Mouse (Mus musculus) forebrain, embryonic 11.5 days (tissue): ENCODE results near the gene Sema6d. TPM values are rescaled to one million over a fixed set of nuclear protein-coding genes. Genes with fewer than 3 reads are reported as not detected.

Experiments used
- ATAC-seq: fragments of 200-750 bp; cut with Nextera tagmentation; replicated peaks from 2 replicates; pipeline ENCODE4 v1.8.0; 2017; ENCODE audit warnings: moderate TSS enrichment; ENCODE audit not compliant: low FRiP score
- DNase-seq: peaks from one replicate; pipeline ENCODE4 v3.0.0-alpha.2; 2017; ENCODE audit warnings: low spot score
- H3K27ac ChIP-seq: fragments of 300-500 bp; sonication (generic); 2 replicates; pipeline ENCODE4 v1.5.1; 2014; ENCODE audit warnings: low read depth, low read length
- H3K27me3 ChIP-seq: fragments of 300-500 bp; sonication (generic); 2 replicates; pipeline ENCODE4 v1.6.1; 2014; ENCODE audit warnings: mild to moderate bottlenecking, low read length, mixed read lengths; ENCODE audit not compliant: control insufficient read depth, insufficient read depth
- H3K36me3 ChIP-seq: fragments of 300-500 bp; sonication (generic); 2 replicates; pipeline ENCODE4 v1.6.1; 2014; ENCODE audit warnings: mild to moderate bottlenecking, low read length, moderate library complexity, mixed read lengths; ENCODE audit not compliant: control insufficient read depth, insufficient read depth
- H3K4me1 ChIP-seq: fragments of 300-500 bp; sonication (generic); replicated peaks from 2 replicates; pipeline ENCODE4 v1.6.1; 2014; ENCODE audit warnings: low read length, mixed read lengths; ENCODE audit not compliant: control insufficient read depth, insufficient read depth
- H3K4me2 ChIP-seq: fragments of 300-500 bp; sonication (generic); 2 replicates; pipeline ENCODE4 v1.6.1; 2014; ENCODE audit warnings: low read depth, mild to moderate bottlenecking, low read length, moderate library complexity, mixed read lengths; ENCODE audit not compliant: severe bottlenecking
- H3K4me3 ChIP-seq: fragments of 300-500 bp; sonication (generic); 2 replicates; pipeline ENCODE4 v1.5.1; 2014; ENCODE audit warnings: low read depth, low read length
- H3K9ac ChIP-seq: fragments of 300-500 bp; sonication (generic); 2 replicates; pipeline ENCODE4 v1.6.1; 2014; ENCODE audit warnings: low read length
- H3K9me3 ChIP-seq: fragments of 300-500 bp; sonication (generic); 2 replicates; pipeline ENCODE4 v1.6.1; 2016; ENCODE audit warnings: low read length, mixed read lengths; ENCODE audit not compliant: control insufficient read depth
- WGBS: fragments of 180-500 bp; shearing (Covaris S2); extraction: QIAGEN DNeasy Blood & Tissue Kit; methylation state at CpG from one replicate; pipeline ENCODE4 v1.1.7; 2014; 5-methylcytosine and 5-hydroxymethylcytosine counted together
- polyA plus RNA-seq: library from polyadenylated mRNA; unstranded; fragments of >200 nt; fragmentation: Nextera tagmentation; extraction: Ambion mirVana; gene quantifications from 2 replicates; pipeline ENCODE4 v1.2.1, GENCODE M21; 2014

Gene Sema6d
- polyA plus RNA-seq, 1 experiment from 2014 or later, result 9.8 TPM

- H3K9ac ChIP-seq, result no peak overlapping the region
- H3K9me3 ChIP-seq, result no peaks in the 10 kb centered on the region
- no peaks in the 10 kb centered on the region for H3K27me3 ChIP-seq
- no peaks in the 10 kb centered on the region for H3K4me1 ChIP-seq
- ATAC-seq (no peak), DNase-seq (no peak)
- 79% methylated on average over 2 of the region's 2 CpGs for WGBS
- H3K4me2 ChIP-seq, result no peak overlapping the region
- H3K4me3 ChIP-seq, result no peak overlapping the region
- H3K36me3 ChIP-seq, result no peaks in the 10 kb centered on the region
- H3K27ac ChIP-seq, result no peak overlapping the region
Measured at GRCm38 (mm10) chr2:124285109-124285508, 195.3 kb downstream of the Sema6d start.

GRCm38 (mm10) chr2:124289356-124289755 is 199.6 kb downstream of the Sema6d start:
- ATAC-seq (no peak), DNase-seq (no peak)
- Histone ChIP-seq H3K27ac (no peak overlapping the region), H3K9ac (no peak overlapping the region), H3K36me3 (no peaks in the 10 kb centered on the region), H3K27me3 (no peaks in the 10 kb centered on the region), H3K4me3 (no peak overlapping the region), H3K4me2 (no peak overlapping the region), H3K9me3 (no peaks in the 10 kb centered on the region), H3K4me1 (no peaks in the 10 kb centered on the region)
- 73% methylated on average over 2 of the region's 2 CpGs for WGBS

- no peaks in the 10 kb centered on the region for H3K36me3 ChIP-seq
- no peak overlapping the region for H3K4me2 ChIP-seq
- no peak overlapping the region for H3K9ac ChIP-seq
- 86% methylated on average over 3 of the region's 3 CpGs for WGBS
- DNase-seq, result no peak
- H3K27ac ChIP-seq, result no peak overlapping the region
- 0 out of 2 replicates have a peak, but pooled peaks have one; percentile 15 for ATAC-seq
- H3K27me3 ChIP-seq, result no peaks in the 10 kb centered on the region
- H3K4me1 ChIP-seq, result no peaks in the 10 kb centered on the region
- H3K9me3 ChIP-seq, result no peaks in the 10 kb centered on the region
- no peak overlapping the region for H3K4me3 ChIP-seq
Measured at GRCm38 (mm10) chr2:124291145-124291544, 201.4 kb downstream of the Sema6d start.

- H3K4me1 ChIP-seq, result no peaks in the 10 kb centered on the region
- H3K4me3 ChIP-seq, result no peak overlapping the region
- no peak overlapping the region for H3K4me2 ChIP-seq
- ATAC-seq (no peak), DNase-seq (no peak)
- no peaks in the 10 kb centered on the region for H3K27me3 ChIP-seq
- H3K9me3 ChIP-seq, result no peaks in the 10 kb centered on the region
- no peaks in the 10 kb centered on the region for H3K36me3 ChIP-seq
- H3K27ac ChIP-seq, result no peak overlapping the region
- WGBS, result 89% methylated on average over 2 of the region's 2 CpGs
- H3K9ac ChIP-seq, result no peak overlapping the region
Measured at GRCm38 (mm10) chr2:124293601-124294000, 203.8 kb downstream of the Sema6d start.

- H3K36me3 ChIP-seq, result no peaks in the 10 kb centered on the region
- H3K27ac ChIP-seq, result no peak overlapping the region
- DNase-seq (no peak), ATAC-seq (no peak)
- 79% methylated on average over 5 of the region's 5 CpGs for WGBS
- H3K9ac ChIP-seq, result no peak overlapping the region
- no peaks in the 10 kb centered on the region for H3K27me3 ChIP-seq
- no peak overlapping the region for H3K4me3 ChIP-seq
- no peaks in the 10 kb centered on the region for H3K4me1 ChIP-seq
- H3K4me2 ChIP-seq, result no peak overlapping the region
- no peaks in the 10 kb centered on the region for H3K9me3 ChIP-seq
Measured at GRCm38 (mm10) chr2:124298351-124298750, 208.6 kb downstream of the Sema6d start.

GRCm38 (mm10) chr2:124298872-124299271 is 209.1 kb downstream of the Sema6d start:
- ATAC-seq, result no peak
- Histone ChIP-seq H3K4me3 (no peak overlapping the region), H3K27ac (no peak overlapping the region), H3K27me3 (no peaks in the 10 kb centered on the region), H3K4me2 (no peak overlapping the region), H3K4me1 (no peaks in the 10 kb centered on the region), H3K9me3 (no peaks in the 10 kb centered on the region), H3K9ac (no peak overlapping the region), H3K36me3 (no peaks in the 10 kb centered on the region)
- DNase-seq, result no peak
- 62% methylated on average over 1 of the region's 1 CpGs for WGBS

- WGBS, result 70% methylated on average over 2 of the region's 2 CpGs
- Histone ChIP-seq H3K4me3 (no peak overlapping the region), H3K4me1 (no peaks in the 10 kb centered on the region), H3K27ac (no peak overlapping the region), H3K27me3 (no peaks in the 10 kb centered on the region), H3K36me3 (no peaks in the 10 kb centered on the region), H3K4me2 (no peak overlapping the region), H3K9ac (no peak overlapping the region), H3K9me3 (no peaks in the 10 kb centered on the region)
- no peak for ATAC-seq
- no peak for DNase-seq
Measured at GRCm38 (mm10) chr2:124308605-124309004, 218.8 kb downstream of the Sema6d start.

GRCm38 (mm10) chr2:124309361-124310128 is 219.8 kb downstream of the Sema6d start:
- Histone ChIP-seq H3K9ac (no peak overlapping the region), H3K9me3 (no peaks in the 10 kb centered on the region), H3K27ac (no peak overlapping the region), H3K36me3 (no peaks in the 10 kb centered on the region), H3K27me3 (no peaks in the 10 kb centered on the region), H3K4me3 (no peak overlapping the region), H3K4me2 (no peak overlapping the region), H3K4me1 (no peaks in the 10 kb centered on the region)
- no peak for DNase-seq
- no peak for ATAC-seq
- 91% methylated on average over 6 of the region's 6 CpGs for WGBS
